Mouse (Mus musculus): ENCODE results near the gene Kcnt2.

GRCm38 (mm10) chr1:140624918-140625317, 379.0 kb downstream of the Kcnt2 start:
- TF ChIP-seq CTCF (IDR thresholded peaks at IDR 0.05; ENCODE audit: low read depth, low read length), result no peak
- TF ChIP-seq POLR2A (IDR thresholded peaks at IDR 0.05; ENCODE audit: insufficient read depth, low read length), result no peak
- TF ChIP-seq EP300 (IDR thresholded peaks at IDR 0.05; ENCODE audit: insufficient read depth, low read depth, low read length), result no peak
